Mouse (Mus musculus) heart, postnatal 0 days (tissue): ENCODE data around the gene Mien1. TPM values are rescaled to one million over a fixed set of nuclear protein-coding genes. Genes with fewer than 3 reads are reported as not detected.

ENCODE experiments used
- ATAC-seq: fragments of 200-750 bp; cut with Nextera tagmentation; 2 replicates; pipeline ENCODE4 v1.8.0; 2017; ENCODE audit warnings: low read depth, moderate number of reproducible peaks, moderate library complexity; ENCODE audit not compliant: insufficient read depth
- DNase-seq: peaks from one replicate; pipeline ENCODE4 v3.0.0-alpha.2; 2016; ENCODE audit warnings: low spot score
- H3K27ac ChIP-seq: fragments of 300-500 bp; sonication (generic); 2 replicates; pipeline ENCODE4 v1.5.1; 2014; ENCODE audit warnings: low read depth, mild to moderate bottlenecking
- H3K27me3 ChIP-seq: fragments of 300-500 bp; sonication (generic); 2 replicates; pipeline ENCODE4 v1.6.1; 2014; ENCODE audit warnings: low read length, mixed read lengths; ENCODE audit not compliant: control insufficient read depth, insufficient read depth
- H3K36me3 ChIP-seq: fragments of 300-500 bp; sonication (generic); replicated peaks from 2 replicates; pipeline ENCODE4 v1.6.1; 2014; ENCODE audit warnings: low read length, mixed read lengths; ENCODE audit not compliant: control insufficient read depth, insufficient read depth
- H3K4me1 ChIP-seq: fragments of 300-500 bp; sonication (generic); 2 replicates; pipeline ENCODE4 v1.6.1; 2014; ENCODE audit warnings: antibody characterized with exemption; ENCODE audit not compliant: control insufficient read depth, insufficient read depth
- H3K4me2 ChIP-seq: fragments of 300-500 bp; sonication (generic); 2 replicates; pipeline ENCODE4 v1.6.1; 2014; ENCODE audit warnings: low read depth, mild to moderate bottlenecking, low read length, moderate library complexity
- H3K4me3 ChIP-seq: fragments of 300-500 bp; sonication (generic); 2 replicates; pipeline ENCODE4 v1.5.1; 2014; ENCODE audit warnings: low read depth, low read length
- H3K9ac ChIP-seq: fragments of 300-500 bp; sonication (generic); replicated peaks from 2 replicates; pipeline ENCODE4 v1.6.1; 2014; ENCODE audit warnings: low read depth, low read length, mixed read lengths
- H3K9me3 ChIP-seq: fragments of 300-500 bp; sonication (generic); replicated peaks from 2 replicates; pipeline ENCODE4 v1.6.1; 2016; ENCODE audit warnings: low read length; ENCODE audit not compliant: control insufficient read depth
- CTCF ChIP-seq: IDR thresholded peaks from 2 replicates; pipeline ENCODE4 v1.5.1; 2016; ENCODE audit warnings: antibody characterized with exemption, control low read depth, low read depth
- EP300 ChIP-seq: IDR thresholded peaks from 2 replicates; pipeline ENCODE4 v1.6.1; 2016; ENCODE audit warnings: antibody characterized with exemption, low read depth
- WGBS: fragments of 180-500 bp; shearing (Covaris S2); extraction: QIAGEN DNeasy Blood & Tissue Kit; methylation state at CpG from one replicate; pipeline ENCODE4 v1.1.7; 2014; 5-methylcytosine and 5-hydroxymethylcytosine counted together
- polyA plus RNA-seq: library from polyadenylated mRNA; unstranded; fragments of >200 nt; fragmentation: Nextera tagmentation; extraction: Ambion mirVana; gene quantifications from 2 replicates; pipeline ENCODE4 v1.2.1, GENCODE M21; 2015
- total RNA-seq: library from RNA; depleted of rRNA; stranded (reverse); fragments of >200 nt; gene quantifications from 2 replicates; pipeline ENCODE4 v1.2.3, GENCODE M21; 2014; ENCODE audit warnings: low replicate concordance

Gene Mien1
- total and polyA plus RNA-seq, 2 experiments from 2014 or later: 20.6 to 104 TPM

DNA sequence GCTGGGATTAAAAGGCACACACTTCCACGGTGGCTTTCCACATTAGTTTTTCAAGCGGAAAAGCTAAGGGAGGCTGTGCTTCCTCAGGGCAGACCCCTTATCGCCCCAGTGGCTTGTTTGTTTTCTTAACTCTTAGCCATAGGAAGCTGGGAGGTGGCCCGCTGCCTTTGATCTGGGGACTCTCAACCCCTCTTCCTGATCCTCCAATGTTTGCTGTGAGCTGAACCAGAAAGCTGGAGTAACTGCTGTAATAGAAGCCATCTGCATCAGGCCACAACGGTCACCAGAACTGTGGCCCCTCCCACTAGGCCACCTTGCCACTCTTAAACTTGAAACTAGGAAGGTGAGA, 7.4 kb upstream of the Mien1 start, which contains the start of gene Grb7:
Grb7 (plus strand) TSS at position 182 of the 349 bp plus-strand sequence.
- Histone ChIP-seq H3K4me2 (peak within 1 kb of the TSS; percentile 49), H3K9ac (no peak within 1 kb of the TSS)

DNA sequence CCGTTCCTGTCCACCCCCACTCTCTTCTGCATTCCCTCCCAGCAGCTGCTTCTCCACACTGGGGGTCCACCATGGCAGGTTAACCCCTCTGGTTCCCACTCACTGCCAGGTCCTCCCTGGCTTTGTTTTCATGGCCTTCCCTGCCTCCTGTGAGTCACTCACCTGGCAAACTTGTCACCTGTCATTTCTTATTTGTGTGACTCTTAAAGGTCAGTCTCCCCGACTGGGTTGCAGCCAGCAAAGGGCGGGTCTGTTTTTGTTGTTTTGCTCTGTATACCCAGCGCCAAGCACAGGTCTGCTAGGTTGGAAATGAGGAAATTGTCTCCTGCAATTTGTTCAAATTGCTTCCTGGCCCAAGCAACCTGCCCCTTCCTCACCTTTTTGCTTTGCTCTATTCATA, 6.9 kb upstream of the Mien1 start:
- no peak overlapping the region for H3K4me2 ChIP-seq
- no peak overlapping the region for H3K9ac ChIP-seq
- no peak overlapping the region for H3K4me3 ChIP-seq
- peaks cover 6% of the 10 kb centered on the region; the same call in 1 of the 2 replicates for H3K4me1 ChIP-seq
- no peak for TF ChIP-seq EP300
- TF ChIP-seq CTCF: no peak
- DNase-seq (no peak), ATAC-seq (no peak)
- WGBS: 63% methylated on average over 4 of the region's 4 CpGs
- H3K27me3 ChIP-seq: peaks cover 13% of the 10 kb centered on the region
- no peak overlapping the region for H3K27ac ChIP-seq
- H3K36me3 ChIP-seq: no peaks in the 10 kb centered on the region
- no peaks in the 10 kb centered on the region for H3K9me3 ChIP-seq

More for the DNA sequence above, 7.4 kb upstream of the Mien1 start, which contains the start of gene Grb7:
- Histone ChIP-seq H3K27ac (no peak within 1 kb of the TSS), H3K4me1 (peaks cover 6% of the 10 kb centered on the region; the same call in 1 of the 2 replicates), H3K27me3 (peaks cover 15% of the 10 kb centered on the region), H3K9me3 (no peaks in the 10 kb centered on the region), H3K4me3 (0 out of 2 replicates have a peak within 1 kb of the TSS, but pooled peaks have one; percentile 10), H3K36me3 (no peaks in the 10 kb centered on the region)
- WGBS: 41% methylated on average over 5 of the region's 5 CpGs
- ATAC-seq: no peak
- TF ChIP-seq EP300 (no peak), CTCF (no peak)
- no peak for DNase-seq

DNA sequence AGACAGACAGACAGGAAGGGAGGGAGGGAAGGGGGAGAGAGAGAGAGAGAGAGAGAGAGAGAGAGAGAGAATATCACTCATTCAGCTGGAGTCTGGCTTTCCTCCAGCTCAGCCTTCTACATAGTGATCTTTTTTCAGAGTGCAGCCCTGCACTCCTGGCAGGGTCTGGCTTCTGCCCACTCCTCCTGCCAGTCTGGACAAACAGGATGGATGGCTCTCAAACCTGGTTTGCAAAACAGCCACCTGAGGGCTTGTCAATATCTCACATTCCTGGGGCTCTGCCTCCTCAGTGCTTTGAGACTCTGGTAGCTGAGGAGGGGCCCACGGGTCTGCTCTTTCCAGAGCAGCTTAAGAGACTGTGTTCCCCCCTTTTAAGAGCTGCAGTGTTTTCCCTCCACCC, 6.4 kb upstream of the Mien1 start:
- Histone ChIP-seq H3K4me2 (no peak overlapping the region), H3K36me3 (no peaks in the 10 kb centered on the region), H3K9me3 (no peaks in the 10 kb centered on the region), H3K4me3 (no peak overlapping the region), H3K9ac (no peak overlapping the region), H3K27ac (no peak overlapping the region), H3K27me3 (peaks cover 10% of the 10 kb centered on the region; the same call in 1 of the 2 replicates), H3K4me1 (peaks cover 6% of the 10 kb centered on the region; the same call in 1 of the 2 replicates)
- 29% methylated on average over 1 of the region's 1 CpGs for WGBS
- ATAC-seq: no peak
- no peak for DNase-seq
- TF ChIP-seq CTCF (no peak), EP300 (no peak)

DNA sequence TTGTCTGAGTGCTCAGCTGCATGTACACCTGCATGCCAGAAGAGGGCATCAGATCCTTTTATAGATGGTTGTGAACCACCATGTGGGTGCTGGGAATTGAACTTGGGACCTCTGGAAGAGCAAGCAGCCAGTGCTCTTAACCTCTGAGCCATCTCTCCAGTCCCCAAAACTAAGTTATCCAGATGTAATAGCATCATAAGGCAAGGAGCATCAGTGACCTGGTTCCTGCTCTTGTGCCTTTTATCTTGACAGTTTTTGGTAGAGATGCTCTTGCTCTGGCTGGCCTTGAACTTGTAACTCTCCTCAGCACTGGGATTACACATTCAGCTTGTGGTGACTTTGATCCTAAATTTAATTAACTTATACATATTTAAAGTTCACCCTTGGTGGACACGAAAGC, 4.9 kb upstream of the Mien1 start:
- DNase-seq (no peak), ATAC-seq (no peak)
- peaks cover 6% of the 10 kb centered on the region; the same call in 1 of the 2 replicates for H3K4me1 ChIP-seq
- no peak overlapping the region for H3K4me3 ChIP-seq
- no peaks in the 10 kb centered on the region for H3K9me3 ChIP-seq
- TF ChIP-seq EP300 (no peak), CTCF (no peak)
- H3K36me3 ChIP-seq: no peaks in the 10 kb centered on the region
- no peak overlapping the region for H3K27ac ChIP-seq
- H3K9ac ChIP-seq: no peak overlapping the region
- H3K27me3 ChIP-seq: peaks cover 10% of the 10 kb centered on the region; the same call in 1 of the 2 replicates
- no peak overlapping the region for H3K4me2 ChIP-seq
- 96% methylated on average over 1 of the region's 1 CpGs for WGBS

DNA sequence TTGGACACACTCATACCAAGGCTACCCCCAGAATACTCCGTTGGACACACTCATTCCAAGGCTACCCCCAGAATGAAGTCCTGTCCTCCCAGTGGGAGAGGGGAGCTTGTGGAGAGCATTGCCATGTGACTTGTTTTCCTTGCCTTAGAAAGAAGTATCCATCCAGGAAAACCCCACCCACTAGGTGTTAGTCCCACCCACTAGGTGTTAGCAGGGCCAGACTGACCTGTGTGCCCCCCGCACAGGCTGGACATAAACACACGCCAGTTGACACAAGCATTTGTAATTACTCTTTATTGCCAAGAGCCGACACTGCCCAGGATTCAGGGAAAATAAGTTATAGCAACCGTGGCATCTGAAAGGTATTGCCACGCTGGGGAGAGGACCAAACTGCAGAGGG, 1.4 kb downstream of the Mien1 start:
- DNase-seq (no peak), ATAC-seq (no peak)
- Histone ChIP-seq H3K9ac (no peak overlapping the region), H3K27me3 (no peaks in the 10 kb centered on the region), H3K36me3 (peaks cover 39% of the 10 kb centered on the region), H3K4me1 (peaks cover 8% of the 10 kb centered on the region), H3K27ac (no peak overlapping the region), H3K9me3 (no peaks in the 10 kb centered on the region), H3K4me3 (no peak overlapping the region), H3K4me2 (no peak overlapping the region)
- no peak for TF ChIP-seq CTCF
- TF ChIP-seq EP300: no peak
- 72% methylated on average over 6 of the region's 6 CpGs for WGBS

DNA sequence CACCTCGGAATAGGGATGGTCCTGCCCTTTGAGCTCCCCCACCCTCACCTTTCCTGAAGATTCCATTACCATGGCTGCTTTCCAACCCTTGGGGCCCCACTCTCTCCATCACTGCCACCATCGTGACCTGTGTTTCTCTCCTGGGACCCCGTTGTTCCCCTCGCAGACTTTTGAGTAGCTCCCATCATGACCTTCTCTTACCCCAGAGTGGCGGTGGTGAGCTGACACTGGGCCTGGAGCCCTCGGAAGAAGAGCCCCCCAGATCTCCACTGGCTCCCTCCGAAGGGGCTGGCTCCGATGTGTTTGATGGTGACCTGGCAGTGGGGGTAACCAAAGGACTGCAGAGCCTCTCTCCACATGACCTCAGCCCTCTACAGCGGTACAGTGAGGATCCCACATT, 3.1 kb downstream of the Mien1 start:
- no peak for TF ChIP-seq EP300
- no peak for TF ChIP-seq CTCF
- no peak for DNase-seq
- no peak for ATAC-seq
- WGBS: 84% methylated on average over 9 of the region's 9 CpGs
- H3K4me3 ChIP-seq: no peak overlapping the region
- peaks cover 55% of the 10 kb centered on the region for H3K36me3 ChIP-seq
- no peaks in the 10 kb centered on the region for H3K9me3 ChIP-seq
- H3K27ac ChIP-seq: no peak overlapping the region
- H3K4me2 ChIP-seq: no peak overlapping the region
- H3K4me1 ChIP-seq: peaks cover 8% of the 10 kb centered on the region
- H3K27me3 ChIP-seq: no peaks in the 10 kb centered on the region
- no peak overlapping the region for H3K9ac ChIP-seq
